Mouse (Mus musculus) lung, postnatal 0 days (tissue): ENCODE results near the gene Eme1.

ENCODE experiments used
- CTCF ChIP-seq: IDR thresholded peaks from 2 replicates; pipeline ENCODE4 v1.5.1; 2016; ENCODE audit warnings: antibody characterized with exemption, mild to moderate bottlenecking
- EP300 ChIP-seq: IDR thresholded peaks from 2 replicates; pipeline ENCODE4 v1.6.1; 2016; ENCODE audit warnings: antibody characterized with exemption, mild to moderate bottlenecking, control low read depth

DNA sequence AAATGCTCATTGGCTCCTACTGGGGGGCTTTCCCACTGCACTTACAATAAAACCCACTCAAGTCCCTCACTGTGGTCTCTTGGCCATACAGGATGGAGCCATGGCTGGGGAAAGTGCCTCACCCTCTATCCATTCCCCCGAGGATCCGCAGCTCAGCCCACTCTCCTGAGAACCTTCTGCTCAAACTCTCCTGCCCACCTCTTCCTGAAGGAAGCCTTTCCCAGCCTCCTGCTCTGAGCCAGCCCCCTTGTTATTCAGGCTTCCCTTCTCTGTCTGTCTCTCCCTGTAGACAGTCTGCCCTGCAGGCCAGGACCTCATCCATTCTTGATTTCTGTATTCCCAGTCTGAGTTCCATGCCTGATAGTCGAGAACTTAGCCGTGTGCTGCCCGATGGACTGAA lies 21.2 kb upstream of the Eme1 start:
- TF ChIP-seq EP300, result no peak
- no peak for TF ChIP-seq CTCF
